Mouse (Mus musculus) megakaryocyte, embryonic 14.5 days (primary cell): Measurements from ENCODE around the gene Cdc7. TPM values are rescaled to one million over a fixed set of nuclear protein-coding genes. Genes with fewer than 3 reads are reported as not detected.

Experiments used
- H3K27me3 ChIP-seq: replicated peaks from 2 replicates; pipeline ENCODE3; 2012; ENCODE audit warnings: inconsistent platforms
- H3K36me3 ChIP-seq: replicated peaks from 2 replicates; pipeline ENCODE3; 2012; ENCODE audit warnings: low read length, inconsistent platforms, mixed read lengths
- H3K4me1 ChIP-seq: 2 replicates; pipeline ENCODE4 v1.6.1; 2012; ENCODE audit warnings: inconsistent platforms
- H3K4me3 ChIP-seq: replicated peaks from 2 replicates; pipeline ENCODE3; 2012; ENCODE audit warnings: moderate library complexity, mild to moderate bottlenecking, inconsistent platforms
- H3K9me3 ChIP-seq: 2 replicates; pipeline ENCODE4 v1.6.1; 2012; ENCODE audit warnings: inconsistent platforms
- FLI1 ChIP-seq: IDR thresholded peaks from 2 replicates; pipeline ENCODE4 v1.6.1; 2012; ENCODE audit warnings: low read length, inconsistent platforms, mixed read lengths
- GATA1 ChIP-seq: IDR thresholded peaks from 3 replicates; pipeline ENCODE4 v1.6.1; 2012; ENCODE audit warnings: mixed read lengths, low read length, inconsistent platforms, borderline replicate concordance
- polyA plus RNA-seq: library from polyadenylated mRNA; stranded (reverse); fragments of >175 nt; gene quantifications from 2 replicates; pipeline ENCODE4 v1.2.3, GENCODE M21; 2012; ENCODE audit warnings: low replicate concordance; ENCODE audit not compliant: insufficient read depth

Cdc7 gene
- polyA plus RNA-seq: 0.92 TPM in 1 of 2 replicates, not detected in the other

DNA sequence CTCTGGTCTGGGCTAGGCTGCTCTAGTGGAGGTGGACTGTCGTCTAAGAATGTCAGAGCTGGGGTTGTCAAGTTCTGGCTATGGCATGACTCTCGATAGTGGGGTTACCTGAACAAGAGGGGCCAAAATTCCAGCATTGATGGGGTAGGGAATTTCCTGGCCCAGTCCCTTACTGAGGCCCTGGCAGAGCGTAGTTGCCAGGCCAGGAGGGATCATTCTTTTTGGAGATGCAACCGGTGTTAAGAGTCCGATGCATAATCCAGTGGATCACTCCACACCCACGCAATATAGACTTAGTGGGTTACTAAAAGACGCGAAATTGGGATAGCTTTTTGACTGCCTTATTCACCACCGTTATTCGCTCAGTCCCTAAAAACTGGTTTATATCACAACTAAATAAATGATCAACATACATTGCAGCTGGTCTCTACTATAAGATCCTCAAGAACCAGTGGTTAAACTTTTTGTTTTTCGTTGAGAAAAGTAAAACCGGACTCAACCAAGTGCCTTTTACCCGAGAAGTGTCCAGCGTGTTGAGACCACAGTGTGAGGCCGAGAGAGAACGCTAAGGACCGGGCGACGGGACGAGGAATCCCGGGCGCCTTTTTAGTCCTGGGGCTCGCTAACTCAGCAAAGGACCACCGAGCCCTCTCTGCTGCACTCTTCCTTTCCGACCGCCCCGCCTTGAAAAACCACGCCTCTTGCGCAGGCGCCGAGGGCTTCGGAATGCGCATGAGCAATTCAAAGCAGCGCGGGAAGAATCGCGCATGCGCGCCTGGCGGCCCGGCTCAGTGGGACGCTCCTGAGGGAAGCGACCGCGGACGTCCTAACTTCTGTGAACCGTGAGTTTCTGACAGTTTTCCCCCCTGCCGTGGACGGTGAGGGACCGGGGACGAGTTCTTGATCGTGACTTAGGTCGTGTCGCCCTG, at the start of gene Cdc7:
Gene Cdc7 (plus strand): TSS at position 739 of the 929 bp plus-strand sequence.
- peak; percentile 65; the same call in 1 of the 2 replicates for TF ChIP-seq FLI1
- TF ChIP-seq GATA1: no peak
- 0 out of 2 replicates have a peak, but pooled peaks cover 4% of the 10 kb centered on the region for H3K9me3 ChIP-seq
- peaks cover 36% of the 10 kb centered on the region for H3K4me1 ChIP-seq
- peak within 1 kb of the TSS; percentile 92 for H3K4me3 ChIP-seq
- peaks cover 5% of the 10 kb centered on the region for H3K36me3 ChIP-seq
- no peaks in the 10 kb centered on the region for H3K27me3 ChIP-seq

DNA sequence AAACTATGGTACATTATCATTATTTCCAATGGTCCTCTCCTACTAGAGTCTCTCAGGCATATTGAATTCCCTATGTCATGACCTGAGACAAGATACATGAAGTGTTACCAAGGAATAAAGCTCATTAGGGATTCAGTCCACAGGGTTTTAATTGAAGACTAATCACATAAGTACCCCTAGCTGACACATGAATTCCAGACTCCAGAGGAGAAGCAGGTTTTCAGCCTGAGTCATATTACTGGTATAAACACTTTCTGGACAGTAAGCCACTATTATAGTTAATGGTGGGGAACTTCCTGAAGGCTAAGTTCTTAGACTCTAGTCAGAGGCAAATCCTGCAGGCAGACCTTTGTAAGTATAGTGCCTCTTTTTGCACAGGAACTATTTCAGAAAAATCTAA, 44.8 kb upstream of the Cdc7 start:
- Histone ChIP-seq H3K9me3 (no peaks in the 10 kb centered on the region), H3K36me3 (no peaks in the 10 kb centered on the region), H3K27me3 (no peaks in the 10 kb centered on the region), H3K4me3 (no peak overlapping the region), H3K4me1 (peaks cover 4% of the 10 kb centered on the region; the same call in 1 of the 2 replicates)
- TF ChIP-seq GATA1 (no peak), FLI1 (no peak)

DNA sequence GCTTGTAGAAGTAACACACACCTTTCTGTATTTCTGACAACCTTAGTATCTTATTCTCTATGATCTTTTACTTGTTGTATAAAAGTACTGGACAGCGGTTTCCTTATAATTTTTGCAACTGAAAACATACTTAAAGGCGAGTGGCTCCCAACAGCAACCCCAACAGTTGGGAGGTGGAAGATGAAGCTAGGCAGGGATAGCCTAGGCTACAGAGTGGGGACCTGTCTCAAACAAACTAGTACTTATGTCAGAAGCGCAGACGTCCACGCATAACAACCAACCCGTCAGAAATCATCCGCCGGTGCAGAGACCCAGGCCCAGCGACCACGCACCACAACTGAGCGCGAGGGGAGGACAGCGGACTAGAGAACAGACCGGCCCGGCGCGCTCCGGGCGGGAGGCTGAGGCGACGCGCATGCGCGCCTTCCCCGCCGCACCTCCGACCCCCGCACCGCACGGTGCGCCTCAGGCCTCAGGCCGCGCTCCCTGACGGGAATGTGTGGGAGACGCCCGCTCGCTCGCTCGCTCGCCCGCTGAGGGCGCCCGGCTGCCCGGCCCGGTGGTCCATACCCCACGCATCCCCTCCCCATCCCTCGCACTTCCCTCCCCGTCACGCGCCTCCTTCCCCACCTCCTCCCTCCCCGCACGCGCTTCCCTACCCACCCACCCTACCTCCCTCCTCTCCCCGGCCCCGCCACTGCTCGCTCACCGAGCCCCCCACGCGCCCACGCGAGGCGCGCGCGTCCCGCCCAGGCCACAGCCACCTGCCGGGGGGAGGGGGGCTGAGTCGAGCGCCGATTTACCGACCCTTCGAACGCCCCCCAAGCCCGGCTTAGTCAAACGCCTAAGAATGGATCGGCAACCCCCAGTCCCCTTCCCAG, 38.4 kb upstream of the Cdc7 start, which contains the start of gene Hfm1:
Gene Hfm1 (minus strand): TSS at position 834 of the 881 bp plus-strand sequence.
- Histone ChIP-seq H3K4me3 (peak within 1 kb of the TSS; percentile 91), H3K27me3 (peaks cover 3% of the 10 kb centered on the region), H3K9me3 (no peaks in the 10 kb centered on the region), H3K36me3 (no peaks in the 10 kb centered on the region), H3K4me1 (peaks cover 15% of the 10 kb centered on the region)
- TF ChIP-seq GATA1: no peak
- no peak for TF ChIP-seq FLI1

DNA sequence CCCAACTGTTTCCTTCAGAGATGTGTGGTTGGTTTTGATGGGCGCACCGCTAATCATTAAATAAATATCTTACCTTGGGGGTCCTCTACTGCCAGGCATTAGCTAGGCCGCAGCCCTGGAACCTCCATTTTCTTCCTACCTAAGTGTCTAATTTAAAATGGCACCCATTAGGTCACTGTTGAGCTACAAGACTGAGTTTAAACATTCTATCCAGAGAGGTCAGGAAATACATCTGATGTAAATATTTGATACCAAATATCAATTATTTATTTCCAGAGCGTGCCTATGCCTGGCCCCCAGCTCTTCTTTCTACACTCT, 37.8 kb upstream of the Cdc7 start:
- Histone ChIP-seq H3K36me3 (no peaks in the 10 kb centered on the region), H3K4me1 (peaks cover 15% of the 10 kb centered on the region), H3K4me3 (peak overlapping the region; percentile 91), H3K9me3 (no peaks in the 10 kb centered on the region), H3K27me3 (peaks cover 3% of the 10 kb centered on the region)
- no peak for TF ChIP-seq FLI1
- TF ChIP-seq GATA1: no peak

DNA sequence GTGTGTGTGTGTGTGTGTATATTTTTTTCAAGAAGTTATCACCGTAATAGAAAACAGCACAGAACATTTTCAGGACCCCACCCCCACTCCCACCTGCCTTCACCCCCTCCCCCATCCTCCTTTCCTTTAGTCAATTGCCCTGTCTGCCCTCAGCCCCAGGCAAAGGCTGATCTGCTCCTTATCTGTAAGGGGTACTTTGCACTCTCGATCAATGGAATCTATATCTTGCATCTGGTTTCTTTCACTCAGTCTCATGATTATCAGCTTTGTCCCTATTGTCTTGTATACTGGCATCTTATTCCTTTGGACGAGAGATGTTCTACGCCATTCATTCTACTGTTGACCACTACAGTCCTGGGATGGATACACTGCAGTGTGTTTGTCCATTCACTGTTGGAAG, 36.1 kb upstream of the Cdc7 start:
- no peak overlapping the region for H3K4me3 ChIP-seq
- H3K9me3 ChIP-seq: no peaks in the 10 kb centered on the region
- TF ChIP-seq GATA1: no peak
- peaks cover 3% of the 10 kb centered on the region for H3K27me3 ChIP-seq
- peaks cover 15% of the 10 kb centered on the region for H3K4me1 ChIP-seq
- no peaks in the 10 kb centered on the region for H3K36me3 ChIP-seq

DNA sequence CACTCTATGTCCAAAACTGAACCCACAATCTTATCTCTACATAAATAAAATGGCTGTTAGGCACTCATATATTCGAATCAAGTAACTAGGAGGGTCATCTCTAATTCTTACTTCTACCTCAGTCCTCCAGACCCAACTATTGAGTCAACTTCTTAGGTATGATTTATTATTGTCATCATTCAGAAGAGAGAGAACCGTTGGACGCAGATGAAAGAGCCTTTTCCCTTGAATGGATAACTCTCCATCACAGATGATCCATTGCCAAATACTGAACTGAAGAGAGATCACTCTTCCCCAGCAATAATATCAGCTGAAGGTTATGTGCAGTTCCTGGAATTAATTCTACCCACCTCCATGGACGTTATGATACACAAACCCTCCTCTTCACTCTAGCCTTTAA, 17.8 kb upstream of the Cdc7 start:
- Histone ChIP-seq H3K4me3 (no peak overlapping the region), H3K27me3 (peaks cover 2% of the 10 kb centered on the region), H3K9me3 (peaks cover 4% of the 10 kb centered on the region), H3K4me1 (peaks cover 4% of the 10 kb centered on the region), H3K36me3 (no peaks in the 10 kb centered on the region)
- TF ChIP-seq GATA1 (no peak), FLI1 (no peak)

DNA sequence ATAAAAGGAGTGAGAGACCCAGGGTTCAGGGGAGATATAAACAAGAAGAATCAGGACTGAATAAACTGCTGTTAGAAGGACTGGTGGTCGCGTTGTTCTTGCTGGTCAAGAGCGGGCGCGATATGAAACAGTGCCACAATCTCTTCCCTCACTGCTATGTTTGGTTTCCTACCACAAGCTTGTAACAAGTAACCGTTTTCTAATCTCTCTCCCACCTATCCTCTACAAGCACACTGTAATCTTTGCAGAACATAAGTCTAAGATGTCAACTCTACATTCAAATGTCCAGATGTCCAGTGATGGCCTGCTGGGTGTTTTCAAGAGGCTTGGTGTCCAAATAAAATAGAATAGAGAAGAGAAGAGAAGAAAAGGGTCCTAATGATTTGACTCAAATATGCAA, 15.4 kb upstream of the Cdc7 start:
- Histone ChIP-seq H3K9me3 (peaks cover 5% of the 10 kb centered on the region), H3K4me3 (no peak overlapping the region), H3K27me3 (peaks cover 5% of the 10 kb centered on the region), H3K36me3 (no peaks in the 10 kb centered on the region), H3K4me1 (peaks cover 4% of the 10 kb centered on the region)
- TF ChIP-seq FLI1 (no peak), GATA1 (no peak)

DNA sequence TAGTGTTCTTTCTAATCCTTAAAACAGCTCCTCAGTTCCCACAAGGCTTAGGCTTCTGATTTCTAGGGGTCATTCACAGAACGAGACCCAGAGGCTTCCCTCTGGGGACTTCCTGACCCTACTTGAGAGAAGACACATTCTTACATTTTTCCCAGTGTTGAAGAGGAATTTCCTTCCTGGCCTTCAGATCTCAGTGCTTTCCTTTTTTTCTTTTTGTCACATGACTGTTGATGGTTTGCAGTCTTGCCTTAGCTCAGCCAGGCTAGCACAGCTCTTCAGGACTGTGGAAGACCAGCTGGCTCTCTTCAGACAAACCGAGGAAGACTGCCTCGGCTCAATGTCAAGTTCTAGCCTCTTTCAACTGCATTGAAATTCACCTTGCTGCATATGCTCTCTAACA, 7.7 kb upstream of the Cdc7 start:
- Histone ChIP-seq H3K9me3 (peaks cover 6% of the 10 kb centered on the region; the same call in 1 of the 2 replicates), H3K4me3 (no peak overlapping the region), H3K27me3 (peaks cover 10% of the 10 kb centered on the region), H3K36me3 (no peaks in the 10 kb centered on the region), H3K4me1 (peaks cover 3% of the 10 kb centered on the region; the same call in 1 of the 2 replicates)
- TF ChIP-seq GATA1: no peak
- no peak for TF ChIP-seq FLI1

DNA sequence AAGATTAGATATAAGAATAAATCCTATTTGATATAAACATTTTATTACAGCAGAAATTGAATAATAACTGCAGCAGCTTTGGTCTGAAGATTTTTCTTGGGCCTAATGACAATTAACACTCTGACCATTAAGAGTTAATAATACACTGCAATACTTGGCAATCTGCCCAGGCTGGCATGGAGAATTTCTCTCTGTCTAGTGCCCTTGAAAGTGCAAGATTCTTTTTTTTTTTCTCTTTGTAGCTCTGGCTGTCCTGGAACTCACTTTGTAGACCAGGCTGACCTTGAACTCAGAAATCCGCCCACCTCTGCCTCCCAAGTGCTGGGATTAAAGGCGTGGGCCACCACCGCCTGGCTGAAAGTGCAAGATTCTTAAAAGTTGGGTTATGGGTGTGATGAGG, 5.1 kb upstream of the Cdc7 start:
- H3K9me3 ChIP-seq: 0 out of 2 replicates have a peak, but pooled peaks cover 4% of the 10 kb centered on the region
- H3K36me3 ChIP-seq: no peaks in the 10 kb centered on the region
- H3K27me3 ChIP-seq: peaks cover 6% of the 10 kb centered on the region
- H3K4me1 ChIP-seq: peaks cover 14% of the 10 kb centered on the region
- no peak for TF ChIP-seq FLI1
- no peak for TF ChIP-seq GATA1
- no peak overlapping the region for H3K4me3 ChIP-seq

DNA sequence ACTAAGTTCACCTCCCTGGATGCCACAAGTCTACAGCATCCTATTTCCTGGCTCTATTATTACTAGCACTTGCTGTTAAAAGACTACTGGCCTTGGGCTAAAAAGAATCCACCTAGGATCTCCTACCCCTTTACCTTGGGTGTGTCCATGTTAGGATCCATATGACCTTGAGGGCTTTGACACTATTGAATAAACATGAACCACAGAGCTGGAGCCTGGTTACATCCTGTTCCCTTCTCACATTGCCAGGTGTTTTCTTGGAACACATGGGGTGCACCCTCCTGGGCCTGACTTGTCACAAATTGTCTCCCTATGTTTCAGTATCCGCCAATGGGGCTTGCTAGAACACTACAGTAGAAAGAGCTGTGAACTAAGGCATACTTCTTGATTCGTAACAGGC, 3.7 kb upstream of the Cdc7 start:
- H3K9me3 ChIP-seq: 0 out of 2 replicates have a peak, but pooled peaks cover 4% of the 10 kb centered on the region
- no peak for TF ChIP-seq FLI1
- no peak for TF ChIP-seq GATA1
- H3K4me1 ChIP-seq: peaks cover 23% of the 10 kb centered on the region
- H3K27me3 ChIP-seq: peaks cover 4% of the 10 kb centered on the region
- no peaks in the 10 kb centered on the region for H3K36me3 ChIP-seq
- H3K4me3 ChIP-seq: no peak overlapping the region
